Mouse (Mus musculus): ENCODE measurements at regions not wholly inside any gene's neighbourhood (a gene's known extent, or its start where the extent isn't known, plus 50 kb on each side); places are given as distances from the start of the nearest gene placed in this dataset.
A peak's percentile ranks its signal among the peaks of the same experiment; 100 is the strongest.

GRCm38 (mm10) chr3:52818401-52818800 is 198.6 kb downstream of the Cog6 start:
- H3K4me1 ChIP-seq (ENCODE audit: control insufficient read depth, insufficient read depth, low read length) = peaks cover 3% of the 10 kb centered on the region
- no peaks in the 10 kb centered on the region for H3K36me3 ChIP-seq (ENCODE audit: control insufficient read depth, insufficient read depth, low read length)
- WGBS = 52% methylated on average over 4 of the region's 4 CpGs
- TF ChIP-seq CTCF (IDR thresholded peaks at IDR 0.05) = no peak
- TF ChIP-seq POLR2A (IDR thresholded peaks at IDR 0.05; ENCODE audit: insufficient read depth, low read depth, low read length) = no peak
- no peak for TF ChIP-seq EP300 (IDR thresholded peaks at IDR 0.05; ENCODE audit: insufficient read depth, low read depth, low read length)
- intact Hi-C loops (cut with DNase I) = no loop called here
- no peaks in the 10 kb centered on the region for H3K79me2 ChIP-seq (replicated peaks; ENCODE audit: control insufficient read depth, insufficient read depth, low read length)
- H3K27me3 ChIP-seq (ENCODE audit: control insufficient read depth, insufficient read depth, low read length) = no peaks in the 10 kb centered on the region
- H3K4me3 ChIP-seq = no peak overlapping the region
- H3K27ac ChIP-seq = peak overlapping the region; percentile 69
- peak in 1 of 2 experiments; percentile 39 for DNase-seq
- H3K9ac ChIP-seq (ENCODE audit: low read depth, low read length) = no peak overlapping the region

GRCm38 (mm10) chr3:52817416-52817815 is 199.6 kb downstream of the Cog6 start:
- Histone ChIP-seq H3K27me3 (ENCODE audit: control insufficient read depth, insufficient read depth, low read length) (no peaks in the 10 kb centered on the region), H3K27ac (peak overlapping the region; percentile 69), H3K79me2 (replicated peaks; ENCODE audit: control insufficient read depth, insufficient read depth, low read length) (no peaks in the 10 kb centered on the region), H3K4me3 (no peak overlapping the region), H3K36me3 (ENCODE audit: control insufficient read depth, insufficient read depth, low read length) (no peaks in the 10 kb centered on the region), H3K4me1 (ENCODE audit: control insufficient read depth, insufficient read depth, low read length) (peaks cover 3% of the 10 kb centered on the region), H3K9ac (ENCODE audit: low read depth, low read length) (no peak overlapping the region)
- TF ChIP-seq POLR2A (IDR thresholded peaks at IDR 0.05; ENCODE audit: insufficient read depth, low read depth, low read length) = no peak
- TF ChIP-seq EP300 (IDR thresholded peaks at IDR 0.05; ENCODE audit: insufficient read depth, low read depth, low read length) = 0 out of 2 replicates have a peak, but pooled peaks have one; percentile 56
- no peak for TF ChIP-seq CTCF (IDR thresholded peaks at IDR 0.05)
- intact Hi-C loops (cut with DNase I) = no loop called here
- DNase-seq = peak; percentile 55 to 75
- 57% methylated on average over 6 of the region's 6 CpGs for WGBS

DNA sequence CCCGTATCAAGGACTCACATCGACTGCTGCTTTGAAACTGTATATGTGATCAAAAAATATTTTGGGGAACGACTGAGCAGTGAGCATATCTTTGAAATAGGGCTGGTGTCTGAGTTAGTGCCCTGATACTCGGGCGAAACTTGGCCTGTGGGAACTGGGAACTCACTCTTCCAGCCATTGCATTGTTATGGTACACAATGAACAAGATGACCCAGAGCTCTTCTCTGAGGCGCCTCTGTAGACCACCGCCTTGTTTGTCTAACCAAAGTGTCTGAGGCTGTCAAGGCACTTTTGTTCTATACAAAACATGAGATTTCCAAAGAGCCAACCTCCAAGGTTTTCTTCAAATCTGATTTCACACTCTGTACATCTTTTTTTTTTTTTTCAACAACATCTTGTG is 201.5 kb downstream of the Cog6 start:
- intact Hi-C loops (cut with DNase I) = no loop called here
- H3K79me2 ChIP-seq (replicated peaks; ENCODE audit: control insufficient read depth, insufficient read depth, low read length) = no peaks in the 10 kb centered on the region
- 85% methylated on average over 7 of the region's 7 CpGs for WGBS
- H3K4me3 ChIP-seq = no peak overlapping the region
- no peak overlapping the region for H3K9ac ChIP-seq (ENCODE audit: low read depth, low read length)
- no peaks in the 10 kb centered on the region for H3K36me3 ChIP-seq (ENCODE audit: control insufficient read depth, insufficient read depth, low read length)
- H3K27me3 ChIP-seq (ENCODE audit: control insufficient read depth, insufficient read depth, low read length) = no peaks in the 10 kb centered on the region
- H3K4me1 ChIP-seq (ENCODE audit: control insufficient read depth, insufficient read depth, low read length) = peaks cover 3% of the 10 kb centered on the region
- H3K27ac ChIP-seq = no peak overlapping the region
- TF ChIP-seq POLR2A (IDR thresholded peaks at IDR 0.05; ENCODE audit: insufficient read depth, low read depth, low read length) (no peak), EP300 (IDR thresholded peaks at IDR 0.05; ENCODE audit: insufficient read depth, low read depth, low read length) (no peak), CTCF (IDR thresholded peaks at IDR 0.05) (no peak)
- no peak for DNase-seq

GRCm38 (mm10) chr3:52802324-52802723 is 214.7 kb downstream of the Cog6 start:
- no peaks in the 10 kb centered on the region for H3K27me3 ChIP-seq (ENCODE audit: control insufficient read depth, insufficient read depth, low read length)
- TF ChIP-seq POLR2A (IDR thresholded peaks at IDR 0.05; ENCODE audit: insufficient read depth, low read depth, low read length) = no peak
- TF ChIP-seq EP300 (IDR thresholded peaks at IDR 0.05; ENCODE audit: insufficient read depth, low read depth, low read length) = no peak
- 74% methylated on average over 5 of the region's 5 CpGs for WGBS
- H3K79me2 ChIP-seq (replicated peaks; ENCODE audit: control insufficient read depth, insufficient read depth, low read length) = no peaks in the 10 kb centered on the region
- no peak overlapping the region for H3K27ac ChIP-seq
- H3K4me3 ChIP-seq = no peak overlapping the region
- no peak overlapping the region for H3K9ac ChIP-seq (ENCODE audit: low read depth, low read length)
- intact Hi-C loops (cut with DNase I) = no loop called here
- no peak for DNase-seq
- no peaks in the 10 kb centered on the region for H3K36me3 ChIP-seq (ENCODE audit: control insufficient read depth, insufficient read depth, low read length)
- no peaks in the 10 kb centered on the region; the same call in 1 of the 2 replicates for H3K4me1 ChIP-seq (ENCODE audit: control insufficient read depth, insufficient read depth, low read length)

DNA sequence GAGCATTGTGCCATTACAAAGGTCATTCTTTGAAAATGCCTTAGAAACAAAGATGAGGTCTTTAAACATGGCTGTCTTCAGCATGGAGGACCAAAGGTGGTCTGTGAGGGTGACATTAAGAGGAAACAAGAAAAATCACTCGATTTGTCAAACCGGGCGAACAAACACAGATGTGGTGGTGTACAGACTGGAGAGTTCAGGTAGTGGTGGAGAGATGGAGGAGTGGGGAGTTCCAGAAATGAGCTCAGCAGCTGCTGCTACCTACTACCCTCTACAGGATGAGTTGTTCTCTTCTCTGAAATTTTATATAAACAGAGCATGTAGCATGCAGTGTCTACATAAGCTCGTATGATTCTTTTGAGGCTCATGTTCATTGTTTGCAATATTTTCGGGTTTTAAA is 215.6 kb downstream of the Cog6 start:
- intact Hi-C loops (cut with DNase I) = no loop called here
- no peaks in the 10 kb centered on the region for H3K27me3 ChIP-seq (ENCODE audit: control insufficient read depth, insufficient read depth, low read length)
- H3K27ac ChIP-seq = no peak overlapping the region
- no peak for DNase-seq
- H3K4me1 ChIP-seq (ENCODE audit: control insufficient read depth, insufficient read depth, low read length) = no peaks in the 10 kb centered on the region; the same call in 1 of the 2 replicates
- no peaks in the 10 kb centered on the region for H3K79me2 ChIP-seq (replicated peaks; ENCODE audit: control insufficient read depth, insufficient read depth, low read length)
- 86% methylated on average over 5 of the region's 5 CpGs for WGBS
- H3K4me3 ChIP-seq = no peak overlapping the region
- TF ChIP-seq POLR2A (IDR thresholded peaks at IDR 0.05; ENCODE audit: insufficient read depth, low read depth, low read length) (no peak), EP300 (IDR thresholded peaks at IDR 0.05; ENCODE audit: insufficient read depth, low read depth, low read length) (no peak), CTCF (IDR thresholded peaks at IDR 0.05) (no peak)
- no peaks in the 10 kb centered on the region for H3K36me3 ChIP-seq (ENCODE audit: control insufficient read depth, insufficient read depth, low read length)
- no peak overlapping the region for H3K9ac ChIP-seq (ENCODE audit: low read depth, low read length)

DNA sequence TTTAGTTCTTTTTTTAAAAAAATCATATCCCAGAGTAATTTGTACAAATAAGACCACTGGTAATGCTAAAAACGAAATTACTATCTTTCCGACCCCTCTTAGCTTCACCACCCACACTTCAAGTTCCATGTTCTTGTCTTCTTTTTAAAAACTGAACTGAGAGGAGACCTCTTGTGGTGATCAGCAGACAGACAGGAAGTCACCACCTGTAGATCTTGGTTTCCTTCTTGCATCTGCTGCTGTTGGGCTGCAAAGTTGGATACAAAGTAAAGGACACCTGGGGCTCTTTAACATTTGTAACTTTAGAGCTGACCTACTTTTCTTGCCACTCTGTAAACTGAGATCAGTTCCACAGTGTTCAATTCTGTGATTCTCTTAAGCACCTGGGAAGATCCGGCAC is 216.4 kb downstream of the Cog6 start:
- 77% methylated on average over 3 of the region's 3 CpGs for WGBS
- intact Hi-C loops (cut with DNase I) = no loop called here
- no peak overlapping the region for H3K27ac ChIP-seq
- no peak for DNase-seq
- TF ChIP-seq CTCF (IDR thresholded peaks at IDR 0.05) = peak; percentile 55
- TF ChIP-seq POLR2A (IDR thresholded peaks at IDR 0.05; ENCODE audit: insufficient read depth, low read depth, low read length) = no peak
- H3K4me3 ChIP-seq = no peak overlapping the region
- H3K36me3 ChIP-seq (ENCODE audit: control insufficient read depth, insufficient read depth, low read length) = no peaks in the 10 kb centered on the region
- no peak overlapping the region for H3K9ac ChIP-seq (ENCODE audit: low read depth, low read length)
- no peaks in the 10 kb centered on the region for H3K79me2 ChIP-seq (replicated peaks; ENCODE audit: control insufficient read depth, insufficient read depth, low read length)
- no peaks in the 10 kb centered on the region; the same call in 1 of the 2 replicates for H3K4me1 ChIP-seq (ENCODE audit: control insufficient read depth, insufficient read depth, low read length)
- H3K27me3 ChIP-seq (ENCODE audit: control insufficient read depth, insufficient read depth, low read length) = no peaks in the 10 kb centered on the region
